Mouse (Mus musculus) embryonic stem cell, embryonic (primary cell): Measurements from ENCODE around the gene Rnf43.

ENCODE experiments used
- CTCF ChIA-PET, 4 experiments: fragments of 300-600 bp in 2 of 4; fragments of 350-600 bp in 2 of 4; sonication (Branson Sonifier 250); formaldehyde crosslinking; loops; one replicate each; lab custom pipeline; 2022; ENCODE audit warnings: inconsistent platforms in 2 of 4; lab: Charles Lee
- POLR2A ChIA-PET, 4 experiments: fragments of 300-600 bp in 2 of 4; fragments of 350-600 bp in 2 of 4; sonication (Branson Sonifier 250); formaldehyde crosslinking; loops; one replicate each; lab custom pipeline; 2022; ENCODE audit warnings: antibody characterized with exemption in 4 of 4, inconsistent platforms in 1 of 4; lab: Charles Lee

The Rnf43 gene

DNA sequence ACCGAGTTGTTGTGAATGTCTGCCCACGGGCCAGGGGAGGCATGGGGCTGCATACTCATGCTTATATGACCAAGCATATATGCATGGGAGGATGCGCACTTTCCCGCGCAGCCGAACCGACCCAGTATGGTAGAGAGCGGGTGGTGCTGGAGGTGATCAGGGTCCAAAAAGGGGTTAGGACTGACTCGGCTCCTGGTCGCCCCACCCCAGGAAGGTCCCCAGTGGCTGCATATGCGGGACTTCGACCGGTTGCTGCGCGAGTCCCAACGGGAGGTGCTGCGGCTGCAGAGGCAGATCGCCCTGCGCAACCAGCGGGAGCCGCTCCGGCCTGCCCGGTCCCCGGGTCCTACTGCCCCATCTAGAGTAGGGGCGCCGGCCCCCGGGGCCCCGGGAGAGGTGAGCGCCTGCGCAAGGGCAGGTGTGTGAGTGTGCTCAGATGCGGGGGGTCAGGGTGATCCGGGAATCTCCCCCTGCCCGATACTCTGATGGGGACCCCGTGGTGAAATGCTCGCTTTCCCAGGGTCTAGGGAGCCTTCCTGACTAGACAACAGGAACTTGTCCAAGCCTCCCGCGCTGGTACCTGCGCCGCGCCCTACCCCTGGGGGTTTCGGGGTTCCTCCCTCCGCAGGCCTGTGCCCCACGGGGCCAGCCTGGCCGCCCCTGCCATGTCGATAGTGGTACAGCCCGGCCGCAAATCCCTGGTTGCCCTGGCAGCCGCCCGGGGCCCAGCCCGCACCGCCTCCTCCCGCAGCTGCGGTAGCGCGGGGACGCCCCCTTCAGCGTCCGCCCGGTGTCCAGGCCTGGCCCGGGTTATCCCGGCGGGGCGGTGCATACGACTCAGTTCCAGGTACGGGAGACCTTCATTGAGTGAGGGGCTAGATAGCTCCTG, 101.7 kb downstream of the Rnf43 start:
- ChIA-PET POLR2A (interaction anchor here in 3 of 4 experiments (0.7 to 9.6 kb wide), 24 partner anchors 8 to 173 kb away, joined by 3 to 123 read pairs (median 5); partner anchors contain the start of genes Supt4a (in 2 of the 3) and Rnf43 (in 1 of the 3)), CTCF (interaction anchor here in 1 of 4 experiments (0.7 to 1.1 kb wide), 2 partner anchors 97 to 169 kb away, joined by 3 read pairs; no protein-coding TSS in a partner anchor)

DNA sequence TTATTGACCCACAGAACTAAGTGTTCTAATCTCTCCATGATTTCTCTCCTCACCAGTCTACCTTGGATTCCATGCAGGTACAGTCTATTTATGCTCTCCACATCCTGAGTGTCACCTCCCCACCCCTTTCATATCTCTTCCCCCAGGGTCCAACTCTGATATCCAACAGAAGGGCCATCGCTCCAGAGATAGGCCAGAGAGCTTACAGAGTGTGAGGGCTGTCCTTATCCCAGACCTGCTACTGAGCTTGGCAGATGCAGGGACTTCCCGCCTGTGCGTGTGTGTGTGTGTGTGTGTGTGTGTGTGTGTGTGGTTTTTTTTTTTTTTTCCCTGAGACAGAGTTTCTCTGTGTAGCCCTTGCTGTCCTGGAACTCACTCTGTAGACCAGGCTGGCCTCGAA, 106.2 kb downstream of the Rnf43 start:
- POLR2A ChIA-PET: interaction anchor here in 1 of 4 experiments (0.5 to 4.2 kb wide), 6 partner anchors 8 to 54 kb away, joined by 3 to 32 read pairs (median 4); partner anchors contain the start of gene Tspoap1
- CTCF ChIA-PET: no interaction called here

DNA sequence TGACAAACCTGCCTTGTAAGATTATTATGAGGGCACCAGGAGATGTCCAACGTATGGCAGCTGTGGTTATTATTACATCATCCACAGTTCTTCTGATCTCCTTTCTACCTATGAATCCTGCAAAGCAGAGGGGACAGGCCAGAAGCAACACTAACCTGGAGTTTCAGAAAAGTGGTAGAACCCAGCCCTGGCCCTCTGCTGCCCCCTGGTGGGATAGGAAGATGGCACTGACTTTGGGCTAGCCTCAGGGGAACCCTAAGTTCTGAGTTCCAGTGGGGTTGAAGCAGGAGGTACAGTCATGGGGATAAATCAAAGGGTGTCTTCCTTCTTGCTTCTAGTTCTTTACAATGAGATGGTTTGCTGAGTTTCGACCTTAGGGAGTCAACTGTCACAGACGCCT, 108.5 kb downstream of the Rnf43 start:
- POLR2A ChIA-PET: interaction anchor here in 1 of 4 experiments (0.5 to 2.7 kb wide), 4 partner anchors 11 to 215 kb away, joined by 4 to 15 read pairs (median 4); partner anchors contain the start of gene Tspoap1
- CTCF ChIA-PET: interaction anchor here (0.5 to 1.2 kb wide), 8 partner anchors 12 to 348 kb away, joined by 3 to 5 read pairs (median 3); partner anchors contain the start of gene Rnf43 (in 1 of the 4)

DNA sequence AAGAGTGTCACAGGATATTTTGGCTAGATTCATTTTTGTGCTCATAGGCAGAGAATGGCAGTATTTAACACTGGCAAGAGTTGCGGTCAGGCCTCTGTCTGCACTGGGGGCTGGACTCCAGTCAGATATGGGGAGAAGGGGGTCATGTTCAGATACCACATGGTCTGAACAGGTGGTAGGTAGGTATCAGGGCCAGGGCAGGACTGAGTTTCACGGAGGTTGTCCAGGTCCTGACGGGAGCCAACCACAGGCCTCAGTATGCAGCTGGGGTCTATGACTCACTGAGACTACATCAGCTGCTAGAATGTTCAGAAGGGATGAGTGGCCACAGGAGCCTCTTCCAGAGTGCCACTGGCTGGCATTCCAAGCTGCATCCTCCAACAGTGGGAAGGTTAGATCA, 109.8 kb downstream of the Rnf43 start:
- CTCF ChIA-PET: interaction anchor here in 2 of 4 experiments (0.8 to 1.4 kb wide), 4 partner anchors 12 to 334 kb away, joined by 3 to 5 read pairs (median 3); partner anchors contain the start of genes Rnf43 (in 1 of the 2) and Tspoap1 (in 1 of the 2)
- POLR2A ChIA-PET: interaction anchor here in 1 of 4 experiments (1.4 to 2.7 kb wide), 2 partner anchors 11 to 12 kb away, joined by 3 to 15 read pairs; partner anchors contain the start of gene Tspoap1

DNA sequence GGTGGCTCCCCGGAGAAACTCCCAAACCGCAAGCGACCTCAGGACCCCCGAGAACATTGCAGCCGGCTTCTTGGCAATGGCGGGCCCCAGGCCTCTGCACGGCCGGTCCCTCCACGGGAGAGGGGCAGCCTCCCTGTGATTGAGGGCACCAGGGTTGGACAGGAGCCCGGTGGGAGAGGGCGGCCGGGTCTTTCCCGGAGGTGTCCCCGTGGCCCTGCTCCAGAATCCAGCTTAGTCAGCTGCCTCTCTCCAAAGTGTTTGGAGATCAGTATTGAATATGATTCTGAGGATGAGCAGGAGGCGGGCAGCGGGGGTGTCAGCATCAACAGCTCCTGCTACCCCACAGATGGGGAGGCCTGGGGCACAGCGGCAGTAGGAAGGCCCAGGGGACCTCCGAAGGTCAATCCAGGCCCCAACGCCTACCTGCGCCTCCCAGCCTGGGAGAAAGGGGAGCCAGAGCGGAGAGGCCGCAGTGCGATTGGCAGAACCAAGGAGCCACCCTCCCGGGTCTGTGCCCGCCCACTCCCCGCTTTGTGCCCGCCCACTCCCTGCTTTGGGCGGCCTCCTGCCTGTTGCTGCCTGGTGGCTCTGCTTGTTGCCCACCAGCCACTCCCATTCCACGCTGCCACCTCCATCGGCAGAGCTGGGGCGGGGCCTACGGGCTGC, 115.7 kb downstream of the Rnf43 start:
- ChIA-PET CTCF (interaction anchor here in 2 of 4 experiments (0.8 to 1.8 kb wide), 5 partner anchors 10 to 190 kb away, joined by 3 to 5 read pairs (median 5); no protein-coding TSS in a partner anchor), POLR2A (interaction anchor here in 3 of 4 experiments (0.5 to 5.3 kb wide), 27 partner anchors 9 to 333 kb away, joined by 3 to 32 read pairs (median 4); partner anchors contain the start of genes Supt4a (in 2 of the 3), Mpo (in 1 of the 3) and Tspoap1 (in 1 of the 3))

DNA sequence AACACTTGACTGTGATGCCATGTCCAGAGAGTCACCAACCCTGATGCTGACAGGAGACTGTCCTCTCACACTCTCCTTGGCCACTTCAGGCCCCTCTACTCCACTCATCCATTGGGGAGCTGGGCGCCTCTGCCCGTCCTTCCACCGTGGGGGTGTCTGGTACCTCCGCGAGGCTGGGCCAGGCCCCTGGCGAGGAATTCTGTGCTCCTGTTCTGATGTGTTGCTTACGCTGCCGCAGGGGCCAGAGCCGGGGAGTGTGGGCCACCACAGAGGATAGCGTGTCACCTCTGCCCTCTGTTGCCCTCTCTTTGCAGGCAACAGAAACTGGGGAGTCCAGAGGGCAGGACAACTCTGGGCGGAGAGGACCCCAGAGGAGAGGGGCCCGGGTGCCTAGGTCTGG, 116.4 kb downstream of the Rnf43 start:
- ChIA-PET POLR2A (interaction anchor here in 3 of 4 experiments (1.0 to 5.3 kb wide), 20 partner anchors 10 to 280 kb away, joined by 3 to 32 read pairs (median 4); partner anchors contain the start of genes Supt4a (in 2 of the 3), Mpo (in 1 of the 3) and Tspoap1 (in 1 of the 3)), CTCF (interaction anchor here in 2 of 4 experiments (0.6 to 1.8 kb wide), 8 partner anchors 9 to 1421 kb away, joined by 3 to 6 read pairs (median 5); no protein-coding TSS in a partner anchor)

DNA sequence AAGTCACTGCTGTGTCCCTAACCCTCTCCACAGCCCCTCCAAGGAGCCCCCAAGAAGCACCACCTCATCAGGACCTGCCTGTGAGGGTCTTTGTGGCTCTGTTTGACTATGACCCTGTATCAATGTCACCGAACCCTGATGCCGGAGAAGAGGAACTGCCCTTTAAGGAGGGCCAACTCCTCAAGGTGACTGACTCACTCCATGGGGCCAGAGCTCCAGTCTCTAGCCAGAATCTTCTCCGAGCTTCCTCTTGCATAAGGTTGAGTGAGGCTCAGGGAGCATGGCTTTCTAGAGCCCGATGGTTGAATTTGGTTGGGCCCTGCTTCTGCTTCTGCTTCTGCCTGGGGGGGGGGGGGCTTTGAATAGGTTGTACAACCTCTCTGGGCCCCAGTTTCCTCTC, 116.9 kb downstream of the Rnf43 start:
- ChIA-PET POLR2A (interaction anchor here in 3 of 4 experiments (0.6 to 5.3 kb wide), 18 partner anchors 10 to 308 kb away, joined by 3 to 32 read pairs (median 5); partner anchors contain the start of genes Supt4a (in 2 of the 3), Mpo (in 1 of the 3) and Tspoap1 (in 1 of the 3)), CTCF (interaction anchor here in 2 of 4 experiments (0.6 to 1.8 kb wide), 6 partner anchors 13 to 1421 kb away, joined by 3 to 6 read pairs (median 5); no protein-coding TSS in a partner anchor)

DNA sequence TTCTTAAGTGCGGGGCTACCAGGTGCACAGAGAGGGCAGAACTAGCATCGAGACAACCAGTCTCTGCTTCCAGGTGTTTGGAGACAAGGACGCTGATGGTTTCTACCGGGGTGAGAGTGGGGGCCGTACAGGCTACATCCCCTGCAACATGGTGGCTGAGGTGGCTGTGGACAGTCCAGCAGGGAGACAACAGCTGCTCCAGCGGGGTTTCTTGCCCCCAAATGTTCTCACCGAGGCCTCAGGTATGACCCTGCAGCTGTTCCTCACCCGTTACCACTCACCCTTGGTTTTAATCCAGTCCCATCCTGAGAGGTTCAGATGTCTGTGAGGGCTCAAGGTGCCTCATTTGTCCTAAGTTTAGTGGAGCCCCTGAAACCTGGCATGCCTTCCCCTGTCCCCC, 117.6 kb downstream of the Rnf43 start:
- CTCF ChIA-PET: no interaction called here
- POLR2A ChIA-PET: interaction anchor here in 3 of 4 experiments (0.6 to 5.3 kb wide), 7 partner anchors 9 to 308 kb away, joined by 4 to 19 read pairs (median 9); partner anchors contain the start of gene Tspoap1 (in 1 of the 3)
